ENCODE assay signal across 2 mouse cellular contexts in the genomic region with DNA sequence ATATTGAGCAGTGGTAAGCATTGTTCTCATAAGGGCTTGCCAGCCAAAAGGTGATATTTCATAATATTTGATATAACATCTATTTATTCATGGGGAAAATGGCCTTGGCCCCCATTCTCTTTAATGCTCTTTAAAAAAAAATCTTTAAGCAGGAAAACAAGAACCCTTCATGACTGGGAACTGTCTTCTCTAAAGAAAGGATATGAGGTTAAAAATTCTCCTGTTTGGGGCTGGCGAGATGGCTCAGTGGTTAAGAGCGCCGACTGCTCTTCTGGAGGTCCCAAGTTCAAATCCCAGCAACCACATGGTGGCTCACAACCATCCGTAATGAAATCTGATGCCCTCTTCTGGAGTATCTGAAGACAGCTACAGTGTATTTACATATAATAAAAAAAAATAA. TPM values are rescaled to one million over a fixed set of nuclear protein-coding genes. Genes with fewer than 3 reads are reported as not detected.
"Had no signal": no experiment of that assay in that cellular context is flagged by ENCODE, and none has a peak within 500 bp of the region (broad histone marks: within the 10 kb centered on the region; RNA-seq: fewer than 3 reads in every experiment).

No protein-coding gene starts in this region.

RNA-seq across cellular contexts. Expression of a gene that starts 9.2 kb away (rescaled TPM):
- total RNA-seq: megakaryocyte-erythroid progenitor cell, adult 5-6 weeks had no signal
- polyA plus RNA-seq: myocyte had no signal
